Mouse (Mus musculus) bone marrow, adult 2 months (tissue): ENCODE measurements around the gene Map4k4.

Experiments used
- CTCF ChIP-seq: fragments of 200-500 bp; IDR thresholded peaks from 2 replicates; pipeline ENCODE4 v1.5.1; 2011; ENCODE audit warnings: low read length, control low read depth; ENCODE audit not compliant: control insufficient read depth, insufficient read depth
- POLR2A ChIP-seq: fragments of 200-500 bp; IDR thresholded peaks from 2 replicates; pipeline ENCODE4 v1.6.1; 2011; ENCODE audit warnings: low read depth, mild to moderate bottlenecking, control low read depth, low read length, borderline replicate concordance; ENCODE audit not compliant: control insufficient read depth

GRCm38 (mm10) chr1:39867142-39867525, 33.6 kb upstream of the Map4k4 start:
- no peak for TF ChIP-seq POLR2A
- TF ChIP-seq CTCF, result no peak
